In genomic region chr10:21911303-21911947, GRCm38 (mm10) we compare ENCODE assay signal across 18 mouse cellular contexts. TPM values are rescaled to one million over a fixed set of nuclear protein-coding genes. Genes with fewer than 3 reads are reported as not detected.
DNase-seq lines count a peak whose midpoint lies in the region; ATAC-seq and TF ChIP-seq lines count a peak whose summit lies in the region.
"Had no signal": no experiment of that assay in that cellular context is flagged by ENCODE, and none has a peak within 500 bp of the region (broad histone marks: within the 10 kb centered on the region; RNA-seq: fewer than 3 reads in every experiment).

No protein-coding gene starts in this region.

- TF ChIP-seq EP300 in heart, adult 2 months (IDR thresholded peaks at IDR 0.05; ENCODE audit: insufficient read depth, low read depth, low read length), result no peak

- peak; percentile 38 for ATAC-seq in activated CD4-positive, CD25-positive, alpha-beta regulatory T cell, adult 4 months
- ATAC-seq in midbrain, embryonic 15.5 days (replicated peaks), result peak; percentile 68
- ATAC-seq: intestine, postnatal 0 days had no signal

- no peak for TF ChIP-seq POLR2A in heart, adult 2 months (IDR thresholded peaks at IDR 0.05; ENCODE audit: insufficient read depth, low read depth, low read length)

- no peaks in the 10 kb centered on the region for H3K79me2 ChIP-seq in heart, adult 2 months (replicated peaks; ENCODE audit: control insufficient read depth, insufficient read depth, low read length)

- H3K4me1 ChIP-seq in midbrain, embryonic 15.5 days, result peaks cover 15% of the 10 kb centered on the region; the same call in 1 of the 2 replicates
- H3K4me1 ChIP-seq in heart, adult 2 months (ENCODE audit: control insufficient read depth, insufficient read depth, low read length), result peaks cover 11% of the 10 kb centered on the region

- H3K9ac ChIP-seq in midbrain, embryonic 15.5 days, result no peak overlapping the region
- H3K9ac ChIP-seq in heart, adult 2 months (ENCODE audit: low read depth, low read length), result no peak overlapping the region
- H3K9ac ChIP-seq: embryonic facial prominence, embryonic 12.5 days; hindbrain, embryonic 14.5 days; limb, embryonic 15.5 days had no signal

- H3K9me3 ChIP-seq in midbrain, embryonic 15.5 days, result no peaks in the 10 kb centered on the region
- H3K9me3 ChIP-seq: embryonic facial prominence, embryonic 12.5 days; limb, embryonic 15.5 days had no signal

- peak; percentile 71 for DNase-seq in CD4-positive, CD25-positive, alpha-beta regulatory T cell, adult 2 months (ENCODE audit: low read depth, low spot score)
- peak; percentile 66 for DNase-seq in thymus, postnatal 14 days
- DNase-seq in heart, postnatal 14 days, result no peak
- no peak for DNase-seq in right cerebral cortex, adult 18-20 months
- DNase-seq in heart, adult 2 months, result no peak
- DNase-seq: adrenal gland, postnatal 14 days; cerebellum, adult 2 months; gastrocnemius, postnatal 14 days; kidney, postnatal 10 days; lung, postnatal 14 days; retina, postnatal 1 day had no signal

- H3K4me3 ChIP-seq in midbrain, embryonic 15.5 days, result no peak overlapping the region
- H3K4me3 ChIP-seq in heart, adult 2 months, result no peak overlapping the region
- H3K4me3 ChIP-seq: embryonic facial prominence, embryonic 12.5 days; left cerebral cortex, adult 2 months; limb, embryonic 15.5 days had no signal

- WGBS in midbrain, embryonic 15.5 days, result 61% methylated on average over 10 of the region's 10 CpGs
- 71% methylated on average over 10 of the region's 10 CpGs for WGBS in heart, adult 2 months

- H3K36me3 ChIP-seq in midbrain, embryonic 15.5 days (replicated peaks), result no peaks in the 10 kb centered on the region
- peaks cover 2% of the 10 kb centered on the region; the same call in 1 of the 2 replicates for H3K36me3 ChIP-seq in heart, adult 2 months (ENCODE audit: control insufficient read depth, insufficient read depth, low read length)
- H3K36me3 ChIP-seq: embryonic facial prominence, embryonic 12.5 days; limb, embryonic 15.5 days had no signal

- TF ChIP-seq CTCF in heart, adult 2 months (IDR thresholded peaks at IDR 0.05), result no peak

- intact Hi-C loops in heart, postnatal 14 days (cut with DNase I), result no loop called here
- intact Hi-C loops in heart, adult 2 months (cut with DNase I), result no loop called here

- H3K27me3 ChIP-seq in midbrain, embryonic 15.5 days (replicated peaks), result no peaks in the 10 kb centered on the region
- no peaks in the 10 kb centered on the region for H3K27me3 ChIP-seq in heart, adult 2 months (ENCODE audit: control insufficient read depth, insufficient read depth, low read length)
- H3K27me3 ChIP-seq: limb, embryonic 15.5 days had no signal

- no peak overlapping the region for H3K27ac ChIP-seq in midbrain, embryonic 15.5 days
- no peak overlapping the region for H3K27ac ChIP-seq in heart, adult 2 months
- H3K27ac ChIP-seq: embryonic facial prominence, embryonic 12.5 days; hindbrain, embryonic 14.5 days; left cerebral cortex, adult 2 months; limb, embryonic 15.5 days had no signal

- H3K4me2 ChIP-seq in midbrain, embryonic 15.5 days, result no peak overlapping the region
- H3K4me2 ChIP-seq: embryonic facial prominence, embryonic 12.5 days; hindbrain, embryonic 14.5 days; limb, embryonic 15.5 days had no signal

RNA-seq across cellular contexts. Expression of gene Sgk1, which starts 29.4 kb away (rescaled TPM):
- polyA plus RNA-seq in activated CD4-positive, CD25-positive, alpha-beta regulatory T cell, adult 4 months (2017; shearing (Covaris generic)), result 10 to 100 TPM; 34.8 to 57.5 TPM
- polyA plus RNA-seq in midbrain, embryonic 15.5 days (2015; fragmentation: Nextera tagmentation; extraction: Ambion mirVana), result 40.8 and 45.1 TPM in 2 replicates
- total RNA-seq in heart, postnatal 14 days (2021), result 100 to 1,000 TPM; 120 to 135 TPM
- 10 to 100 TPM; 64.7 to 89.1 TPM for total RNA-seq in heart, adult 2 months (2021)
- 31.9 and 43.5 TPM in 2 replicates for polyA plus RNA-seq in heart, adult 2 months (2012; rRNA removed)

Comparison
In these comparisons a context has a peak if more than half of its experiments do, and no peak if none do; other contexts are left out.
1. DNase-seq: peak in CD4-positive, CD25-positive, alpha-beta regulatory T cell, adult 2 months (single experiment) and thymus, postnatal 14 days (single experiment); none in heart, postnatal 14 days (0 of 2), right cerebral cortex, adult 18-20 months (single experiment) and heart, adult 2 months (0 of 2).